Mouse (Mus musculus) hindbrain, embryonic 15.5 days (tissue): Measurements from ENCODE around the gene Tgfbr2. TPM values are rescaled to one million over a fixed set of nuclear protein-coding genes. Genes with fewer than 3 reads are reported as not detected.

Experiments used
- ATAC-seq: fragments of 200-750 bp; cut with Nextera tagmentation; 2 replicates; pipeline ENCODE4 v1.8.0; 2017; ENCODE audit warnings: low read depth, moderate number of reproducible peaks, moderate TSS enrichment; ENCODE audit not compliant: low FRiP score
- H3K27ac ChIP-seq: fragments of 300-500 bp; sonication (generic); replicated peaks from 2 replicates; pipeline ENCODE4 v1.5.1; 2015; ENCODE audit warnings: mild to moderate bottlenecking, inconsistent platforms
- H3K27me3 ChIP-seq: fragments of 300-500 bp; sonication (generic); 2 replicates; pipeline ENCODE4 v1.6.1; 2015; ENCODE audit warnings: control low read depth, inconsistent platforms
- H3K36me3 ChIP-seq: fragments of 300-500 bp; sonication (generic); 2 replicates; pipeline ENCODE4 v1.6.1; 2015; ENCODE audit warnings: control low read depth, inconsistent platforms
- H3K4me1 ChIP-seq: fragments of 300-500 bp; sonication (generic); replicated peaks from 2 replicates; pipeline ENCODE4 v1.6.1; 2015; ENCODE audit warnings: control low read depth, inconsistent platforms
- H3K4me2 ChIP-seq: fragments of 300-500 bp; sonication (generic); 2 replicates; pipeline ENCODE4 v1.6.1; 2015; ENCODE audit warnings: moderate library complexity, mild to moderate bottlenecking, inconsistent platforms
- H3K4me3 ChIP-seq: fragments of 300-500 bp; sonication (generic); 2 replicates; pipeline ENCODE4 v1.5.1; 2015; ENCODE audit warnings: mild to moderate bottlenecking, inconsistent platforms
- H3K9ac ChIP-seq: fragments of 300-500 bp; sonication (generic); 2 replicates; pipeline ENCODE4 v1.6.1; 2015; ENCODE audit warnings: inconsistent platforms
- H3K9me3 ChIP-seq: fragments of 300-500 bp; sonication (generic); 2 replicates; pipeline ENCODE4 v1.6.1; 2016; ENCODE audit warnings: control low read depth, inconsistent platforms
- WGBS: fragments of 180-500 bp; shearing (Covaris S2); methylation state at CpG from one replicate; pipeline ENCODE4 v1.1.7; 2015; 5-methylcytosine and 5-hydroxymethylcytosine counted together
- polyA plus RNA-seq: library from polyadenylated mRNA; unstranded; fragments of >200 nt; fragmentation: Nextera tagmentation; extraction: Ambion mirVana; gene quantifications from 2 replicates; pipeline ENCODE4 v1.2.1, GENCODE M21; 2015

The Tgfbr2 gene
- polyA plus RNA-seq, 1 experiment from 2014 or later, result 9.8 TPM

DNA sequence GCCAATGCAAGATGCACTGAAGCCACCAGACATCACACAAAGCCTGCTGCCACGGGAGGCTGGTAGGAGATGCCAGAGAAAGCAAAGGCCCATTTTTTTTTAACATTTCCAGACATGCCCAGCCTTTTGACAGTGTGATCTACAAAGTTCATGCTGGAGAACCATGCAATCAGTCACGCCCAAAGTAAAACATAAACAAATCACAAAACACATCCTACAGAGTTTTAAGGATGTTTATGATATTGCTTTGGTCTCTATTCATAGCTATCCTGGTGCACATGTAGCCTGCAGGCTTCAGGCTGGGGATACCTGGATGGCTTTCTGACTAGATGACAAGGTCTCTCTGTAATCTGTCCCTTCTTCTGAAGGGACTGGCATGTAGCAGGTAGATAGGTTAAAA lies 46.8 kb downstream of the Tgfbr2 start:
- no peak overlapping the region for H3K9ac ChIP-seq

DNA sequence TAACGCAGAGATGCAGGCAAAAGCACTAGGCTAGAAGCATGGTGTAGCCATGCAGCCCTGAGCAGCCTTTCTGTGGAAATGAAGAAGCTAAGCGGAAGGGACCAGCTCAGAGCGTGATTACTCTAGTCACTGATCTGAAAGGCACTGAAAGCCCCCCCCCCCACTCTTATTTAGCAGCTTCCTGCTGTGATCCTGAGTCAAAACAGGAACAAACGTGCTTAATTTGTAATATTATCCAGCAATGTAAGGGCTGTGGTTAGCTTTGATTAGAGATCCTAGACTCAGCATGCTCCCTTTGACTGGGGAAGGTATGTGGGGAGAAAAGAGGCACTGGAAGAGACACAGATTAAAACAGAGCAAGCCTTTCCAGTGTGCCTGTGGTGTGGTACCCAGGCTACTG lies 48.7 kb downstream of the Tgfbr2 start:
- Histone ChIP-seq H3K4me2 (no peak overlapping the region), H3K27ac (0 out of 2 replicates have a peak overlapping the region, but pooled peaks have one; percentile 30), H3K4me1 (peaks cover 4% of the 10 kb centered on the region; the same call in 1 of the 2 replicates), H3K9ac (no peak overlapping the region), H3K4me3 (no peak overlapping the region), H3K36me3 (no peaks in the 10 kb centered on the region), H3K9me3 (no peaks in the 10 kb centered on the region), H3K27me3 (no peaks in the 10 kb centered on the region)
- no peak for ATAC-seq
- WGBS, result 55% methylated on average over 4 of the region's 4 CpGs

More for the DNA sequence above, 46.8 kb downstream of the Tgfbr2 start:
- H3K4me2 ChIP-seq, result no peak overlapping the region
- no peak overlapping the region for H3K4me3 ChIP-seq
- WGBS, result 85% methylated on average over 2 of the region's 2 CpGs
- H3K9me3 ChIP-seq, result no peaks in the 10 kb centered on the region
- ATAC-seq, result no peak
- no peaks in the 10 kb centered on the region for H3K36me3 ChIP-seq
- no peak overlapping the region for H3K27ac ChIP-seq
- no peaks in the 10 kb centered on the region for H3K27me3 ChIP-seq
- peaks cover 4% of the 10 kb centered on the region; the same call in 1 of the 2 replicates for H3K4me1 ChIP-seq

DNA sequence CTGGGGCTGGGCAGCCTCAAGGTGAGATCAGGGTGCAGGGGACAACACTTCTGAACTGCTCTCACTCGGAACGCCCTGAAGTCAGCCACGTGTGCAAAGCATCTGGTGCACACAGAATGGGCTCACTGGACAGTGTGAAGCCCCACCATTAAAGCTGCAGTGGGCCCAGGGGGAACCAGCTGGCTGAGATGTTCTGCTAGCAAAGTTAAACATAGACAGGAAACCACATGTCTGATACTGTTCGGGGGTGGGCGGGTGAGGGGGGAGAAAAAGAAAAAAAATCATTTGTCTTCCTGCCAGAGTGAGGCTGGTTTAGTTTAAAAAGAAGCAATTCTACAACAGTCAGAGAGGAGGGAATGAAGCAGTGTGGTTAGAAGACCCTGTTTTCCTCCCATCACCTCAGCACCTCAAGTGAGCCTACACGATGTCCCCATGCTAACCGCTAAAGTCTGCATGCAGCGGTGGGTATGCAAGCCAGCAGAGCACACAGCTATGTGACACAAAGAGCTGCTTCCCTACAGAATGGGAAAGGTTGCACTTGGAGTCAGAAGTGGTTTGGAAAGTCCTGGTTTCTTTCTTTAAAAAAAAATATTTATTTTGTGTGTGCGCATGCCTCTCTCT lies 52.1 kb downstream of the Tgfbr2 start:
- Histone ChIP-seq H3K36me3 (no peaks in the 10 kb centered on the region), H3K9me3 (no peaks in the 10 kb centered on the region), H3K4me1 (peaks cover 4% of the 10 kb centered on the region; the same call in 1 of the 2 replicates), H3K4me3 (no peak overlapping the region), H3K27me3 (no peaks in the 10 kb centered on the region), H3K27ac (no peak overlapping the region), H3K9ac (no peak overlapping the region), H3K4me2 (no peak overlapping the region)
- 68% methylated on average over 9 of the region's 9 CpGs for WGBS
- ATAC-seq, result 0 out of 2 replicates have a peak, but pooled peaks have one; percentile 11

- Histone ChIP-seq H3K9ac (no peak overlapping the region), H3K27me3 (no peaks in the 10 kb centered on the region), H3K36me3 (no peaks in the 10 kb centered on the region), H3K4me1 (peaks cover 4% of the 10 kb centered on the region; the same call in 1 of the 2 replicates), H3K4me2 (no peak overlapping the region), H3K27ac (no peak overlapping the region), H3K9me3 (no peaks in the 10 kb centered on the region), H3K4me3 (no peak overlapping the region)
- ATAC-seq, result no peak
- 76% methylated on average over 6 of the region's 6 CpGs for WGBS
Measured at GRCm38 (mm10) chr9:116122544-116122943, 52.6 kb downstream of the Tgfbr2 start.

DNA sequence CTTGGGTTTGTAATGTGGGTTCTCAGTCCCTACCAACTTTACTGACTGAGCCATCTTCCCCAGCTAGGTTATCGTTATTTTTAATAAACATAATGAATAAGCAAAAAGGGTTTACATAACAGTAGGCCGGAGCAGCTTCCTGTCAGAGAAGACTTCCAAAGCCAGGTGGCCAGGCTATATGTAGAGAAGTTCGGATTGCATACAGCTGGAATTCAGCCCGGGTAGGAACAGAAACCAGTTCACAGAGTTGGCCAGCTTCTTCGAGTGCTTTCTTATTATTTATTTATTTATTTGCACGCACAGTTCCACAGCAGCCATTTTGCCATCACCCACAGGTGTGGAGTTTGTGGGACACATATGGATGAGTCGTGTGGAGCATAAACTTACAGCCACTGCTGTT lies 53.7 kb downstream of the Tgfbr2 start:
- Histone ChIP-seq H3K36me3 (no peaks in the 10 kb centered on the region), H3K4me1 (peaks cover 3% of the 10 kb centered on the region; the same call in 1 of the 2 replicates), H3K4me3 (no peak overlapping the region), H3K9me3 (no peaks in the 10 kb centered on the region), H3K4me2 (no peak overlapping the region), H3K27ac (no peak overlapping the region), H3K9ac (no peak overlapping the region), H3K27me3 (no peaks in the 10 kb centered on the region)
- ATAC-seq, result no peak
- WGBS, result 88% methylated on average over 7 of the region's 7 CpGs

DNA sequence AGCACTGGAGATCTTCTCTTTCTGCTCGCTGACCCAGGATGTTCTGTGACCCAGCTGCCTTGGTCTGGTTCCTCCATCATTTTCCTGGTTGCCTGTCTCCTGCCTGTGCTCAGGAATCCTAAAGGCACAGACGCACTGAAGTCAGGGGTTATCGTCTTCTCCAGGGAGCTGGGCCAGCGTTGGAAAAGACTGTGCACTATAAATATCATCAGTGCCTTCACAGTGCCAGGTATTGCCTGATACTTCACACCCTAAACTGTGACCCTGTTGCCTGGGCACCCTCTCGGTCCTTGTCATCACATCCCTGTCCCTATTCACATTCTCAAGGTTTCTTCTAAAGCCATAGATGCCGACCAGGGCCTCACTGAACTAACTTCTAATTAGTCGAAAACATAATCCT lies 55.2 kb downstream of the Tgfbr2 start:
- no peak overlapping the region for H3K4me2 ChIP-seq
- no peak overlapping the region for H3K27ac ChIP-seq
- no peaks in the 10 kb centered on the region for H3K4me1 ChIP-seq
- H3K27me3 ChIP-seq, result no peaks in the 10 kb centered on the region
- H3K4me3 ChIP-seq, result no peak overlapping the region
- H3K9me3 ChIP-seq, result no peaks in the 10 kb centered on the region
- no peak overlapping the region for H3K9ac ChIP-seq
- WGBS, result 86% methylated on average over 7 of the region's 7 CpGs
- no peak for ATAC-seq
- H3K36me3 ChIP-seq, result no peaks in the 10 kb centered on the region

GRCm38 (mm10) chr9:116118332-116118872 lies 56.8 kb downstream of the Tgfbr2 start:
- 59% methylated on average over 8 of the region's 8 CpGs for WGBS
- H3K9me3 ChIP-seq, result no peaks in the 10 kb centered on the region
- no peak overlapping the region for H3K4me3 ChIP-seq
- H3K4me1 ChIP-seq, result no peaks in the 10 kb centered on the region
- no peaks in the 10 kb centered on the region for H3K27me3 ChIP-seq
- H3K27ac ChIP-seq, result no peak overlapping the region
- no peaks in the 10 kb centered on the region for H3K36me3 ChIP-seq
- no peak for ATAC-seq
- H3K4me2 ChIP-seq, result no peak overlapping the region
- no peak overlapping the region for H3K9ac ChIP-seq

- H3K36me3 ChIP-seq, result no peaks in the 10 kb centered on the region
- H3K4me3 ChIP-seq, result no peak overlapping the region
- H3K4me1 ChIP-seq, result no peaks in the 10 kb centered on the region
- H3K4me2 ChIP-seq, result no peak overlapping the region
- WGBS, result 96% methylated on average over 7 of the region's 7 CpGs
- no peak overlapping the region for H3K27ac ChIP-seq
- no peak for ATAC-seq
- no peak overlapping the region for H3K9ac ChIP-seq
- H3K9me3 ChIP-seq, result no peaks in the 10 kb centered on the region
- no peaks in the 10 kb centered on the region for H3K27me3 ChIP-seq
Measured at GRCm38 (mm10) chr9:116115875-116116274, 59.3 kb downstream of the Tgfbr2 start.

DNA sequence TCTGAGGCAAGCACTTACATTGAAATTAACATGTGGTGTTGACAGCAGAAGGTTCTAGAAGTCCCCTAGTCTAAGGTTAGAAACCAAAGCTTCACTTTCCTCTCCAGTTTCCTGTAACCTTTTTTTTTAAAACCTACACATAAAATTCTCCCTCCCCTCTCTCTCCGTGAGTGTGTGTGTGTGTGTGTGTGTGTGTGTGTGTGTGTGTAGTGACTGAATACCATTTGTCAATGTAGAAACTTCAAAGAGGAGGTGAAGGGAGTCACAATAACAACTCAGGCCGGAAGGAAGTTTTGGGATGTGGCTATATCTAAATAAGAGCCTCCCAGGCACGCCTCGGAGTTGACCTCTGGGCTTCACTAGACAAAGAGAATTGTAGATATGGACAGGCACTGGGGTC lies 60.8 kb downstream of the Tgfbr2 start:
- Histone ChIP-seq H3K27ac (no peak overlapping the region), H3K4me3 (no peak overlapping the region), H3K9ac (no peak overlapping the region), H3K4me1 (no peaks in the 10 kb centered on the region), H3K27me3 (no peaks in the 10 kb centered on the region), H3K9me3 (no peaks in the 10 kb centered on the region), H3K4me2 (no peak overlapping the region), H3K36me3 (no peaks in the 10 kb centered on the region)
- ATAC-seq, result no peak
- 66% methylated on average over 4 of the region's 4 CpGs for WGBS

DNA sequence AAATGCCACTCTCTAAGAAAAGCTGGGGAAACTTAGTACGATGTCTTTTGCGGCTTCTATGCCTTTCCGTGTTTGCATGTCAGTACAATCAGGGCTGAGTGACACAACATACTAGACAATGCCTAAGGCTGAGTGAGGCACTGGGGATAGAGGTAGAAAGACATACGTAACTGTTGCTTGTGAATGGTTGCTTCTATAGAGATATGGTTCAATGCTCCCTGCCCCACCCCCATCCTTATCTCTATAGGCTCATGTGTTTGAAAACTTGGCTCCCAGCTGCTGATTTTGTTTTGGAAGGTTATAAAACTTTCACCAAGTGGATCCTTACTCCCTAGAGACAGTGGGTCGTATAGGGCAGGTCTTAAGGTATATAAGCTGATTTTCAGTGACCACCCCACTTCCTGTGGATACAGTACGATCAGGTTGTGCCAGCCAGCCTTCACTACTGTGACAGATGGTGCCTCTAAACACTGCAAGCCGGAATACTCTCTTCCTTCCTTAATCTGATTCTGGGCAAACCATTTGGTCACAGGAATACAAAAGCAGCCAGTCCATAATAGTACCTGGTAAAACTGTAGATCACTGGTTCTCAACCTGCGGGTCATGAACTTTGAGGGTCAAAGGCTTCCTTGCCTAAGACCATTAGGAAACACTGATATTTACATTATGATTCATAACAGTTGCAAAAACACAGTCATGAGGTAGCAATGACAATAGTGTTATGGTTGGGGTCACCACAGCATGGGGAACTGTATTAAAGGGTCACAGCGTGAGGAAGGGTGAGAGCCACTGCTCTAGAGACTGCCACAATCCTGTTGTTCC lies 63.8 kb downstream of the Tgfbr2 start:
- no peak overlapping the region for H3K4me2 ChIP-seq
- H3K9ac ChIP-seq, result no peak overlapping the region
- no peaks in the 10 kb centered on the region for H3K27me3 ChIP-seq
- no peaks in the 10 kb centered on the region for H3K9me3 ChIP-seq
- no peak for ATAC-seq
- no peak overlapping the region for H3K4me3 ChIP-seq
- no peaks in the 10 kb centered on the region for H3K4me1 ChIP-seq
- no peaks in the 10 kb centered on the region for H3K36me3 ChIP-seq
- WGBS, result 87% methylated on average over 9 of the region's 9 CpGs
- H3K27ac ChIP-seq, result no peak overlapping the region

DNA sequence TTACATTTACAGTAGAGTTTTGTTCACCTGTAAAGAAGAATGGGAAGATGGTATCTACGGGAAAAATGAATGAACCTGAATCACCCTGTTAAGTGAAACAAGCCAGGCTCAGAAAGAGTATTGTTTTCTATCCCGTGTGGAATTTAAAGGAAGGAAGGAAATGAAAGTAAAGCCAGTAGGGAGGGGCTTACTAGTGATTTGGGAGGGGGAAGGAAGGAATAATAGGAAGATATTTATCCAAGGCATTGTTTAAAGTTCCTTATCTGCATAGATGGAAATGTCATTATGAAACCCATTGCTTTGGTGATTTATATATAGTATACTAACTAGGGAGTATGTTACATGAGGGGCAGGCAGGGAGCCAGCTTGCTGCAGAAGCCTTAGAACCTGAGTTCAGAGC lies 66.4 kb downstream of the Tgfbr2 start:
- H3K4me3 ChIP-seq, result no peak overlapping the region
- H3K4me2 ChIP-seq, result no peak overlapping the region
- H3K4me1 ChIP-seq, result no peaks in the 10 kb centered on the region
- no peak overlapping the region for H3K27ac ChIP-seq
- H3K36me3 ChIP-seq, result no peaks in the 10 kb centered on the region
- WGBS, result 88% methylated on average over 2 of the region's 2 CpGs
- no peak for ATAC-seq
- no peaks in the 10 kb centered on the region for H3K27me3 ChIP-seq
- H3K9me3 ChIP-seq, result no peaks in the 10 kb centered on the region
- H3K9ac ChIP-seq, result no peak overlapping the region

DNA sequence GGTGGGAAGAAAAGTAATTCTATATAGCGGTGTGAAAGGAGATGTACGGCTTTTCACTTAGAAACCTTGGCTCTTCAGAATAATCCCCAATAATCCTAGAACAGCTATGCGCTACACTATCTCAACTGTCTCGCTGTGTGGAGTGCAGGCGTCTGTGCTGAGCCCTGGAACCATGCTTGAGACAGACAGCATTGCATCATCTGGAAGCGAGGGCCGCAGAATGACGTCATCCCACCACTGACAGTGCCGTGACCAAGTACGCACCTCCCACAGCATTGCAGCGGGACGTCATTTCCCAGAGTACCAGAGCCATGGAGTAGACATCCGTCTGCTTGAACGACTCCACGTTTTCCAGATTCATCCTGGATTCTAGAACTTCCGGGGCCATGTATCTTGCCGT lies 70.4 kb downstream of the Tgfbr2 start:
- Histone ChIP-seq H3K4me2 (no peak overlapping the region), H3K4me1 (no peaks in the 10 kb centered on the region), H3K27ac (no peak overlapping the region), H3K36me3 (no peaks in the 10 kb centered on the region), H3K27me3 (no peaks in the 10 kb centered on the region), H3K4me3 (no peak overlapping the region), H3K9me3 (no peaks in the 10 kb centered on the region), H3K9ac (no peak overlapping the region)
- ATAC-seq, result no peak
- WGBS, result 93% methylated on average over 17 of the region's 17 CpGs
